Mouse (Mus musculus): ENCODE data around the gene D7Ertd443e.

Gene D7Ertd443e

DNA sequence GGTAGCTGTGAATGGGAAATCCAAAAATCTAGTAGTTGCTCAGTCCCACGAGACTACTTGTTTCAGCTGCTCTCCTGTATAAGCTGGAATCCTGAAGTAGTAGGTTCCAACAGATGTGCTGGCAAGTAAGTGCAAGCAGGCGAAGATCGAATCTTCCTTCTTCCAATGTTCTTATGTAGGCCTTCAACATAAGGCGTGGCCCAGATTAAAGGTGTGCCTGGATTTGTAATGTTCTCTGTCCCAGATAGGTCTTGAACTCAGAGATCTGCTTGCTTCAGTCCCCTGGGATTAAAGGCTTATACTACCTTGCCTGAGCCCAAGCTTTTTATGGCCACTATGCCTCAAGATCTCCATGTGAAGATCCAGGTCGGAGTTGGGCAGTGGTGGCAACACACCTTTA lies at the start of gene D7Ertd443e:
TSS of gene D7Ertd443e (minus strand) at position 101 of the 400 bp plus-strand sequence.
- TF ChIP-seq GATA4 (IDR thresholded peaks at IDR 0.05; ENCODE audit: insufficient replicate concordance, low read length) = no peak

DNA sequence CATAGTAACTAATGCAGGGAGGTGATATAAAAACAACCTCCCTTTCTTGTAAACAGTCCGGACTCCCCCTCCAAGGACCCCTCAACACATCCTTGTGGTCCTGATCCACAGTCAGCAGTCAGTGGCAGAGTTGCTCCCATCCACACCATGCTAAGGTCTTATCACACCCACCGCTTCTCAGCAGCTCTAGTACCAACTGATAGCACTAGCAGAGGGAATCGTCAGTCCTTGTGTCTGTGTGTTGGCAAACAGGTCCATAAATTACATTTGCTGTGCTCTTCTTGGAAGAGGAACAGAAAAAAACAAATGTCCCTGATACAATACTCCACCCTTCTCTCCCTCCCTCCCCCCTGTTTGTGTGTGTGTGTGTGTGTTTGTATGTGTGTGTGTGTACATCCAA lies 46.2 kb upstream of the D7Ertd443e start:
- TF ChIP-seq GATA4 (IDR thresholded peaks at IDR 0.05; ENCODE audit: insufficient replicate concordance, low read length) = no peak

DNA sequence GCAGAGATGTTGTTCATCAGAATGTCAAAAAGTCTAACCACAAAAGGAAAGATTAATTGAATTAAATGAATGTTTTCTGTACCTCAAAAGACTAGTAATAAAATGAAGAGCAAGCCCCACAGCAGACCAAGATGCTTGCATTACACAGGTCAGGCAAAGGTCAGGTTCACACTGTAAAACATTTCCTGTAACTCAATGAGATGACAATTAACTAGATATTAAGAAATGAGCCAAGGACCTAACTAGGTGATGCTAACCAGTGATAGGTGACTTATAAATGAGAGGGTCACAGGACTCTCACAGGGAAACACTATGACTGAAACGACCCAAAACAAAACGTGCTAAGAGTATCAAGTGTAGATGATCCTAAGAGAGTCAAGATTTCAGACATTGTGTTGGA lies 43.2 kb upstream of the D7Ertd443e start:
- no peak for TF ChIP-seq GATA4 (IDR thresholded peaks at IDR 0.05; ENCODE audit: insufficient replicate concordance, low read length)

DNA sequence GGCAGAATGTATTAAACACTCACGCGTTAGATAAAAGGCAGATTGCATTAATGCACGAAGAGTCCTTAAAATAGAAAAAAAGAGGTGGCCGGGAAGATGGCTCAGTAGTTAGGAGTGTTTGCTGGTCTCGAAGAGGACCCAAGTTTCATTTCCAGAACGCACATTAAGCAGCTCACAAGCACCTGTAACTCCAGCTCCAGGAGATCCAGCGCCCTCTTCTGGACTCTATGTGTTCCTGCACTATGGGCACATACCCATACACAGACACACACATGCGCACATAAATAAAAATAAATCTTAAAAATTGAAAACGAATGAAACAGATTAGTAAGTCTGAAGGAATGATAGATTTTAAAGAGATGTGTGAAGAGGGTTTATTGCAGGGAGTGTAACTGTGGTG lies 29.6 kb upstream of the D7Ertd443e start:
- no peak for TF ChIP-seq GATA4 (IDR thresholded peaks at IDR 0.05; ENCODE audit: insufficient replicate concordance, low read length)

DNA sequence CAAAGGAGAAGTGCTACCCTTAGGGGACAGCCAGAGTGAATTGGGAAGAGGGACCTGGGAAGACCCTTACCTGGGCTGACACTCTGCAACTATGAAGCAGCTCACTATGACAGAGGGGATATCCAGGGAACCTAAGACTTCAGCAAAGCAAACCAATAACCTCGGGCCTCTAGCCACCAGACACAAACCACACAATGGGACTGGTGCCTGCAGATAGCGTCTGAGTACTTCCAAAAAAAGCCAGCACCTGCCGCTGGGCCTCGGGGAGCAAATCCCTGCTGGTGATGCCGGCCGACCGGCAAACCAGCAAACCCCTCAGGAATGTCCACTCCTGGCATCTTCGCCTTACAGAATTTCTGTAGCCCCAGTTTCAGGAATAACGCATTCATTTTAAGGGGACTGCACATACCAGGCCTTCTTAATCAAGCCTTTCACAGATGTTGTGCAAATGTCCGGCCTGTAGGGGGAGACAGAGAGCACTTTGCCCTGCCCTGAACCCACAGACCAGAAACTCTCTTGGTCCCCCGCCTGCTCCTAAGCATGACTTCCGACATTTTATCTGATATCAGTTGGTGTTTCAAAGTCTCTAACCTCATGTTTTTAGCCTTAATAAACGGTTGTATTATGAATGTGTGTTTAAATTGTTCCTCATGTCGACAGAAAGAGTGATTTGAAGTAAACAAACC lies 28.7 kb upstream of the D7Ertd443e start:
- TF ChIP-seq GATA4 (IDR thresholded peaks at IDR 0.05; ENCODE audit: insufficient replicate concordance, low read length) = no peak

DNA sequence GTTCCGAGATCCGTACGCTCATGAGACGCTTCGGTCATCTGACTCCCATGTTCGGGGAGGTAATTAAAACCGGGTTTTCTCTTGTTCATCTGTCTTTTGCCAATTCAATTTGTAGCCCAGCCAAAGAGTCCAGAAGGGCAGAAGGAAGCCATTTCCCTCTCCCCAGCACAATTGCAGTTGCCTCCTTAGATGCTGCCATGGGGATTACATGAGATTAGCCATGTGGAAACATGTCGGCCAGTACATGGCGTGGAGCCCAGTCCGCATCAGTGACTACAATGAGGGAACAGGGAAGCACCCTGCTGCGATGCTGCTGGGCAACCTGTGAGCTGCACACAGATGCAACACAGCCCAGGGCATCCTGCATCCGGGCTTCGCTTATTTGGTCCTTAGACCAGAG lies 23.2 kb upstream of the D7Ertd443e start:
- TF ChIP-seq GATA4 (IDR thresholded peaks at IDR 0.05; ENCODE audit: insufficient replicate concordance, low read length) = no peak

DNA sequence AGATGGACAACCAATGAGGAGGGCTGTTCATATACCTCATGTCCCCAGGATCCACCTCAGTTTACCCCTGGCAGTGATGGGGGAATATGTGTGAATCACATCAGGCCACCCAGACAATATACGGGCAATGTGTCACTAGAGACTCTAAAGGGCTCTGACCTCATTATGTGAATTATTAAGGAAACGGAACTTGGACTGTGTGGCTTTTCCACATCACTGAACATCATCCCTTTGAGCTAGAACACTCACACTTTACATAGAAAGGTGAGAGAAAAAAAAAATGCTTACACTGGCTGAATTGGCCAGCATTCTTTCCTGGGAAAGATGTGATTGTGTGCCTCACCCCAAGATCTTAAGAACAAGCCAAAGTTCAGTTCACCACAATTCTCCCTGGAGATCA lies 15.3 kb upstream of the D7Ertd443e start:
- TF ChIP-seq GATA4 (IDR thresholded peaks at IDR 0.05; ENCODE audit: insufficient replicate concordance, low read length) = no peak

DNA sequence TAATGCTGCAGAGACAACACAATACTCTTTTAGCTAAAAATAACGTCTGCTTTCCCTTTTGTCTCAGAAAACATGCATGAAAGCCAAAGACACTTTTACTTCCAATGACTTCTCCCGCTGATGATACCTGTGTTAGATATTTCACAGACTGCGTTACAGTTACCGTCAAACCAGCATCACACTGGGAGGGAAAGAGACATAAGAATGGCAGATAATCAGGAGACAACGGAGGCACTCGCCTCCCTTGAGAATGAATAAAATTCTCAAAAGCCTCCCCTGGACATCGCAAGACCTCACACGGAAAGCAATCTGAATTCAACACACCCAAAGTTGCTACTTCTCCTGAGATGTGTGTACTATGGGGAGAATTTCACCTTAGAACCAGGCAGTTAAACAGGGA lies 11.3 kb upstream of the D7Ertd443e start:
- no peak for TF ChIP-seq GATA4 (IDR thresholded peaks at IDR 0.05; ENCODE audit: insufficient replicate concordance, low read length)

DNA sequence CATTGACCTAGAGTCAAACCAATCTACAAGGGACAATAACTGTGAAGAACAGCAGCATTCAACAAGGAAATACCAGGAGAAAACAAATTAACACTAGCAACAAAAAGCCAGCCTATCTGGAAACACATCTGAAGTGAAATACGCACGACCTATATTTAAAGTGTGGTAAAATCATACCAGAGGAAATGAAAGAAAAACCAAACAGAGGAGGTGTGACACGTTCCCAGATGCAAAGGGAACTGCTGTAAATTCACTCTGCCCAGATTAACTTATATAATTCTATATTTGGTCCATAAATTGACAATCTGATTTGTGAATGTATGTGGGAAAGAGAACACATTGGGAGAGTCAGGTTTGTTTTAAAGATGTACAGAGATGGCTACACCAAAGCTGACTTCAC lies 2.7 kb downstream of the D7Ertd443e start:
- no peak for TF ChIP-seq GATA4 (IDR thresholded peaks at IDR 0.05; ENCODE audit: insufficient replicate concordance, low read length)

DNA sequence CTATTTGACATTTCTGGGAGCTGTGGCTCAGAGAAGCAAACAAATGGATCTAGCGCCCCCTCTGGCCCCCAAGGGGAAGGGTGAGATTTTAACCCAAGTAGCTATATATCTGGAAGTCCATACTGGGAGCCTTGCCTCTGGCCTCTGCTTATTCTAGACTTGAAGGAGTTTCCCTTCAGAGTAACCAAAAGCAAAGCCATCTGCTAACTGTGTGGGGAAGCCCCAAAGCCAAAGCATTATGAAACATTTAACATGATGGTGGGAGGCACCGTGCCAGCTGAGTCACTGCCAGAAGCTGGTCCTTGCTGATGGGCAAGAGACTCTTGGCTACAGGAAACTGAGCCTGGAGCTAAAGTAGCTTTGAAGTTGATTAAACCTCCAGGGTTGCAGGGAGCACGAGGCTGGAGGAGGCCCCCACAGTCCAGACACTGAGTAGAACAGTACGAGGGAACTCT lies 4.0 kb downstream of the D7Ertd443e start:
- no peak for TF ChIP-seq GATA4 (IDR thresholded peaks at IDR 0.05; ENCODE audit: insufficient replicate concordance, low read length)

DNA sequence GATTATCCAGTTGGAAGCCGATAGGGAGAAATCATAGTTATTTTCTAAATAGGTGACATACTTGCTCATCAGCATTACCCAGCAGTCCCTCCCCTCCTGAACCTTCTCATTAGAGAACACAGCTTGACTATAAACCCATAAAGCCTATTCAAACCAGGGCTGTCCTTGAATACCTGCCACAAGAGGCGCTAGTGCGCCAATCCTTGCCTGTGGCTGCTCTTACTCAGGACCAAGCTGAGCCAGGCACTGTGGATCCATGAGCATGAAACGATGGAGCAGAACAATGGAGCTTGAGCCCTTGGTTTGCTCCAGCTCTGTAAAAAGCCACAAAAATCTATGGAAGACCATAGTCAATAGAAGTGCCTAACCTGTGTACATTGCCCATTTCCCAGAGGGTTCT lies 7.2 kb downstream of the D7Ertd443e start:
- TF ChIP-seq GATA4 (IDR thresholded peaks at IDR 0.05; ENCODE audit: insufficient replicate concordance, low read length) = no peak

DNA sequence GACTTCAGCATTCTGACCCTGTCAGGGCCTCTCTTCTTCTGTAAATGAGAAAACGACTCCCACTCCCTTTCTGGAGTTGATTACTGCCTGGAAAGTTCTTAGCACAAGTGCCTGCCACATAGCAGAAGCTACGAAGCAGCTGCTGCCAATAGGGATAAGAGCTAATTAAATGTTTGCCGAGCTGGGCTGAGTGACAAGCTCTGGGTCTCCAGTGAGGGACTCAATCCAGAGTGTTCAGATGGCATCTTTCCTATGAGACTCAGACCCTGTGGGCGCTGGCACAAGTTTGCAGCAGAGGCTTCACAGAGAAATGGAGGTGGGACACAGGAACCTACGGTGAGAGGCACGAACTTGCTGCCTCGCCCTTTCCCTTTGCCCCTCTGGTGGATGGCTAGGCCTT lies 8.7 kb downstream of the D7Ertd443e start:
- TF ChIP-seq GATA4 (IDR thresholded peaks at IDR 0.05; ENCODE audit: insufficient replicate concordance, low read length) = no peak

DNA sequence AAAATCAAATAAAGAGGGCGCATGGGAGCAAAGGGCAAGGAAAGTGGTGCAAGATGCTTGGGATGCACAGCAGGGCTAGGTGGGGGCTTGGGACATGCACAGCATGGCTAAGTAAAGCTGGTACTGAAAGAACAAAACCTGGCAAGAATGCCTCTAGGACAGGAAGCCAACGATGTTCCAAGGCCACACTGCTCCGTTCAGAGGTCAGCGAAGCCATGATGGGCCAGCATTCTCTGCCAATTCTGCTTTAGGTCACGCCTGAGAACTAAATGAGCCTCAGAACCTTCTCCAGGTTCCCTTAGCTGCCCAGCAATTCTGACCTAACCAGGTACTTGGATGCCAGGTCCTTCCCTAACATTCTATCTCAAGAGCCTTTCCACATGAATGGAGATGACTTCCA lies 13.2 kb downstream of the D7Ertd443e start:
- no peak for TF ChIP-seq GATA4 (IDR thresholded peaks at IDR 0.05; ENCODE audit: insufficient replicate concordance, low read length)

DNA sequence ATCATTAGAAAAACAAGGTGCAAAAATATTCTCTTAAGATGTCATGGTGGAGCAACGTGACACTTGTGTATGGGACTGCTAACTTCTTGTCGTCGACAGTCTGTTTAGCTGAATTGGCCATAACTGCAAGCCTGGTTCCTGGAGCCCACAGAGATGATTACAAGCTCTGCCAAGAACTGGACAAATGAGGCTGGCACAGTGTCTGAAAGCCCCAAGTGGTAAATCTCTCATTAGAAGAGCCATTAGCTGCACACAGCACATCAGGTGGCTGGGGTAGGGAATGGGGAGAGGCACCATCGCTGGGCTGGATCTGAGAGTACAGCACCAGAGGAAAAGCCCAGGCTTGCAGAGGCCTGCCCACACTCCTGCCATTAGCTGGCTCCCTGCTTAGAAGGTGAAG lies 16.2 kb downstream of the D7Ertd443e start:
- no peak for TF ChIP-seq GATA4 (IDR thresholded peaks at IDR 0.05; ENCODE audit: insufficient replicate concordance, low read length)

DNA sequence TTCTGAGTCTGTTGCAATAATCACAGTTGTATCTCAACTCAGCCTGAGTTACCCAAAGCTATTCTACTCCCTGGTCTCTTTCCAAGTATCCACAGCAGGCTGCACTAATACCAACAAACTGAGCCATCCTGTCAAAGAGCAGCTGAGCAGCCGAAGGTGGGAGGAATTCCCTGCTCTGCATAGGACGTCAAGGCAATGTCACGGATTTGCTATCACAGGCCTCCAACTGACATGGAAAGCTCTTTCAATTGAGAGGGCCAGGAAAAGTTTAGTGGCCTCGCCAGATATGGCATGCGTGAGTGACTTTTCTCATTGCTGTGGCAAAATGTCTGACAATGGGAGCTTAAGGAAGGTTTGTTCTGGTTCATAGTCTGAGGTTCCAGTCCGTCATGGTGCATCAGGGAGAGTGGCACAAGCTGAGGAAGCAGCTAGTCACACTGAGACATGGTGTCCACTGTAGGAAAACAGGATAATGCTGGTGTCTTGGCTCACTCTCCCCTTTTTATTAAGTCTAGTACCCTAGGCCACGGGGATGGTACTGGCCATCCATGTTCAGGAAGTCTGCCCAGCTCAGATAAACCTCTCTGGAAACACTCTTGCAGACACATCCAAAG lies 23.1 kb downstream of the D7Ertd443e start:
- no peak for TF ChIP-seq GATA4 (IDR thresholded peaks at IDR 0.05; ENCODE audit: insufficient replicate concordance, low read length)

DNA sequence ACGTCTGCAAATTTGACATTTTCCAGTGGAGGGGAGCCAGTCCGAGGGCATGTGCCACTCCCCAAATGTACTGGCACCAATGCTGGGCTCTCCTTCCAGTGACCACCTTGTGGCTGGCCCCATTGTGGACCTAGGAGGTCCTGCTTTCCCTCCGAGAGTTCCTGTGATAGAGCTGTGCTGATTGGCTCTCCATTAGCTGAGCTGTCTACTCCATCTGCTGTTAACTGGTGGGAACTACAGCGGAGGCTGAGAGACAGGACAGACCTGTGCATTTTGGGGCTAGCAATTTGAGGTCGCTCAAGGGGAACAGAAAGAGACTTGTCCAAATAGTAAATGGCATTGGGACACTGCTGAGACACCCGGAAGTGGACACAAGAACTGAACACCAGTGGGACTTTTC lies 36.6 kb downstream of the D7Ertd443e start:
- no peak for TF ChIP-seq GATA4 (IDR thresholded peaks at IDR 0.05; ENCODE audit: insufficient replicate concordance, low read length)

DNA sequence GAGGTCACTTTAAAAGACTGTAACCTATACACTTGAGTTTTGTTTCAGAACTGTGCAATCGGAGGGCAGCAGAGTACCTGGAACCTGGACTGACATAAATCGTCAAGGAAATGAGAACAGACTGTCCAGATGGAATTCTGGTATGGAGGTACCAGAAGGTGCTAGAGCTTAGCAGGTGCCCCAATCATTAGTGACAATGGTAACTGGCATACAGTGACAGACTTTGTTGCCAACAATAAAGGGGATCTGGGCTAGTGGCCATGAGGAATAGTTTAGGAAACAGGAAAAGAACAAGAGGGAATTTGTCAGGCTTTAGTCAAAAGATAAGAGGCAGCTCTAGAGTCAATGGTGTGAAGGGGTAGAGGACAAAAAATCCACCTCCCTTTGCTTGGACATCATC lies 43.3 kb downstream of the D7Ertd443e start:
- TF ChIP-seq GATA4 (IDR thresholded peaks at IDR 0.05; ENCODE audit: insufficient replicate concordance, low read length) = no peak

Measured in liver, adult (tissue).